Mouse (Mus musculus): ENCODE measurements at regions not wholly inside any gene's neighbourhood (a gene's known extent, or its start where the extent isn't known, plus 50 kb on each side); places are given as distances from the start of the nearest gene placed in this dataset.

GRCm38 (mm10) chr11:39550066-39550465 lies 1144.9 kb downstream of the Mat2b start:
- Histone ChIP-seq H3K27ac (ENCODE audit: low read length) (no peak overlapping the region), H3K4me3 (ENCODE audit: low read depth, low read length) (no peak overlapping the region), H3K4me2 (replicated peaks; ENCODE audit: low read depth, low read length) (no peak overlapping the region), H3K4me1 (ENCODE audit: control insufficient read depth, insufficient read depth, low read length) (no peaks in the 10 kb centered on the region), H3K36me3 (ENCODE audit: control insufficient read depth, insufficient read depth, low read length) (no peaks in the 10 kb centered on the region), H3K27me3 (ENCODE audit: control insufficient read depth, insufficient read depth, low read length) (no peaks in the 10 kb centered on the region), H3K9ac (replicated peaks; ENCODE audit: low read depth, low read length) (no peak overlapping the region), H3K9me3 (ENCODE audit: control insufficient read depth, low read depth, low read length) (no peaks in the 10 kb centered on the region)
- ATAC-seq (ENCODE audit: insufficient number of reproducible peaks, insufficient read depth, low FRiP score, low read depth) = no peak
- WGBS = 61% methylated on average over 3 of the region's 3 CpGs

- ATAC-seq (ENCODE audit: insufficient number of reproducible peaks, insufficient read depth, low FRiP score, low read depth) = no peak
- 48% methylated on average over 7 of the region's 7 CpGs for WGBS
- Histone ChIP-seq H3K9ac (replicated peaks; ENCODE audit: low read depth, low read length) (no peak overlapping the region), H3K36me3 (ENCODE audit: control insufficient read depth, insufficient read depth, low read length) (no peaks in the 10 kb centered on the region), H3K27me3 (ENCODE audit: control insufficient read depth, insufficient read depth, low read length) (no peaks in the 10 kb centered on the region), H3K27ac (ENCODE audit: low read length) (no peak overlapping the region), H3K4me2 (replicated peaks; ENCODE audit: low read depth, low read length) (no peak overlapping the region), H3K4me1 (ENCODE audit: control insufficient read depth, insufficient read depth, low read length) (no peaks in the 10 kb centered on the region), H3K9me3 (ENCODE audit: control insufficient read depth, low read depth, low read length) (no peaks in the 10 kb centered on the region), H3K4me3 (ENCODE audit: low read depth, low read length) (no peak overlapping the region)
Observed at GRCm38 (mm10) chr11:39524866-39525649, 1169.9 kb downstream of the Mat2b start.

- H3K27ac ChIP-seq (ENCODE audit: low read length) = no peak overlapping the region
- no peaks in the 10 kb centered on the region for H3K36me3 ChIP-seq (ENCODE audit: control insufficient read depth, insufficient read depth, low read length)
- no peaks in the 10 kb centered on the region for H3K4me1 ChIP-seq (ENCODE audit: control insufficient read depth, insufficient read depth, low read length)
- no peak for ATAC-seq (ENCODE audit: insufficient number of reproducible peaks, insufficient read depth, low FRiP score, low read depth)
- no peak overlapping the region for H3K9ac ChIP-seq (replicated peaks; ENCODE audit: low read depth, low read length)
- H3K4me3 ChIP-seq (ENCODE audit: low read depth, low read length) = no peak overlapping the region
- no peaks in the 10 kb centered on the region for H3K27me3 ChIP-seq (ENCODE audit: control insufficient read depth, insufficient read depth, low read length)
- 23% methylated on average over 4 of the region's 4 CpGs for WGBS
- no peak overlapping the region for H3K4me2 ChIP-seq (replicated peaks; ENCODE audit: low read depth, low read length)
- H3K9me3 ChIP-seq (ENCODE audit: control insufficient read depth, low read depth, low read length) = no peaks in the 10 kb centered on the region
Observed at GRCm38 (mm10) chr11:39495253-39495652, 1199.8 kb downstream of the Mat2b start.

- H3K4me1 ChIP-seq (ENCODE audit: control insufficient read depth, insufficient read depth, low read length) = no peaks in the 10 kb centered on the region
- 65% methylated on average over 8 of the region's 8 CpGs for WGBS
- H3K9ac ChIP-seq (replicated peaks; ENCODE audit: low read depth, low read length) = no peak overlapping the region
- H3K36me3 ChIP-seq (ENCODE audit: control insufficient read depth, insufficient read depth, low read length) = no peaks in the 10 kb centered on the region
- no peak for ATAC-seq (ENCODE audit: insufficient number of reproducible peaks, insufficient read depth, low FRiP score, low read depth)
- no peak overlapping the region for H3K4me3 ChIP-seq (ENCODE audit: low read depth, low read length)
- no peak overlapping the region for H3K27ac ChIP-seq (ENCODE audit: low read length)
- H3K4me2 ChIP-seq (replicated peaks; ENCODE audit: low read depth, low read length) = no peak overlapping the region
- H3K27me3 ChIP-seq (ENCODE audit: control insufficient read depth, insufficient read depth, low read length) = no peaks in the 10 kb centered on the region
- no peaks in the 10 kb centered on the region for H3K9me3 ChIP-seq (ENCODE audit: control insufficient read depth, low read depth, low read length)
Observed at GRCm38 (mm10) chr11:39477136-39477535, 1217.9 kb downstream of the Mat2b start.

- Histone ChIP-seq H3K4me2 (replicated peaks; ENCODE audit: low read depth, low read length) (no peak overlapping the region), H3K9me3 (ENCODE audit: control insufficient read depth, low read depth, low read length) (no peaks in the 10 kb centered on the region), H3K27ac (ENCODE audit: low read length) (no peak overlapping the region), H3K4me3 (ENCODE audit: low read depth, low read length) (no peak overlapping the region), H3K27me3 (ENCODE audit: control insufficient read depth, insufficient read depth, low read length) (no peaks in the 10 kb centered on the region), H3K36me3 (ENCODE audit: control insufficient read depth, insufficient read depth, low read length) (no peaks in the 10 kb centered on the region), H3K4me1 (ENCODE audit: control insufficient read depth, insufficient read depth, low read length) (no peaks in the 10 kb centered on the region), H3K9ac (replicated peaks; ENCODE audit: low read depth, low read length) (no peak overlapping the region)
- 32% methylated on average over 5 of the region's 5 CpGs for WGBS
- ATAC-seq (ENCODE audit: insufficient number of reproducible peaks, insufficient read depth, low FRiP score, low read depth) = 0 out of 2 replicates have a peak, but pooled peaks have one; percentile 23
Observed at GRCm38 (mm10) chr11:39453329-39453952, 1241.6 kb downstream of the Mat2b start.

GRCm38 (mm10) chr11:39446374-39446773 lies 1248.6 kb downstream of the Mat2b start:
- Histone ChIP-seq H3K4me3 (ENCODE audit: low read depth, low read length) (no peak overlapping the region), H3K36me3 (ENCODE audit: control insufficient read depth, insufficient read depth, low read length) (no peaks in the 10 kb centered on the region), H3K27ac (ENCODE audit: low read length) (no peak overlapping the region), H3K4me2 (replicated peaks; ENCODE audit: low read depth, low read length) (no peak overlapping the region), H3K4me1 (ENCODE audit: control insufficient read depth, insufficient read depth, low read length) (no peaks in the 10 kb centered on the region), H3K9ac (replicated peaks; ENCODE audit: low read depth, low read length) (no peak overlapping the region), H3K27me3 (ENCODE audit: control insufficient read depth, insufficient read depth, low read length) (no peaks in the 10 kb centered on the region), H3K9me3 (ENCODE audit: control insufficient read depth, low read depth, low read length) (no peaks in the 10 kb centered on the region)
- WGBS = 72% methylated on average over 2 of the region's 2 CpGs
- ATAC-seq (ENCODE audit: insufficient number of reproducible peaks, insufficient read depth, low FRiP score, low read depth) = no peak

GRCm38 (mm10) chr11:39411691-39412090 lies 1283.3 kb downstream of the Mat2b start:
- ATAC-seq (ENCODE audit: insufficient number of reproducible peaks, insufficient read depth, low FRiP score, low read depth) = no peak
- H3K9ac ChIP-seq (replicated peaks; ENCODE audit: low read depth, low read length) = no peak overlapping the region
- no peaks in the 10 kb centered on the region for H3K9me3 ChIP-seq (ENCODE audit: control insufficient read depth, low read depth, low read length)
- H3K27me3 ChIP-seq (ENCODE audit: control insufficient read depth, insufficient read depth, low read length) = no peaks in the 10 kb centered on the region
- H3K27ac ChIP-seq (ENCODE audit: low read length) = no peak overlapping the region
- 87% methylated on average over 2 of the region's 2 CpGs for WGBS
- H3K4me1 ChIP-seq (ENCODE audit: control insufficient read depth, insufficient read depth, low read length) = no peaks in the 10 kb centered on the region
- no peak overlapping the region for H3K4me2 ChIP-seq (replicated peaks; ENCODE audit: low read depth, low read length)
- no peak overlapping the region for H3K4me3 ChIP-seq (ENCODE audit: low read depth, low read length)
- no peaks in the 10 kb centered on the region for H3K36me3 ChIP-seq (ENCODE audit: control insufficient read depth, insufficient read depth, low read length)

GRCm38 (mm10) chr11:39411182-39411581 lies 1283.8 kb downstream of the Mat2b start:
- Histone ChIP-seq H3K9me3 (ENCODE audit: control insufficient read depth, low read depth, low read length) (no peaks in the 10 kb centered on the region), H3K27me3 (ENCODE audit: control insufficient read depth, insufficient read depth, low read length) (no peaks in the 10 kb centered on the region), H3K4me3 (ENCODE audit: low read depth, low read length) (no peak overlapping the region), H3K27ac (ENCODE audit: low read length) (no peak overlapping the region), H3K4me1 (ENCODE audit: control insufficient read depth, insufficient read depth, low read length) (no peaks in the 10 kb centered on the region), H3K36me3 (ENCODE audit: control insufficient read depth, insufficient read depth, low read length) (no peaks in the 10 kb centered on the region), H3K4me2 (replicated peaks; ENCODE audit: low read depth, low read length) (no peak overlapping the region), H3K9ac (replicated peaks; ENCODE audit: low read depth, low read length) (no peak overlapping the region)
- ATAC-seq (ENCODE audit: insufficient number of reproducible peaks, insufficient read depth, low FRiP score, low read depth) = no peak
- 84% methylated on average over 2 of the region's 2 CpGs for WGBS

Measured in stomach, embryonic 14.5 days (tissue).